Mouse (Mus musculus) liver, adult 10 weeks (tissue): ENCODE data around the gene Nol11. TPM values are rescaled to one million over a fixed set of nuclear protein-coding genes. Genes with fewer than 3 reads are reported as not detected.

ENCODE experiments used
- polyA plus RNA-seq: library from polyadenylated mRNA; stranded (reverse); fragments of 350-450 nt; fragmentation: Illumina TruSeq; extraction: RNeasy Lipid Tissue Mini Kit (QIAGEN cat#74804); gene quantifications from one replicate; pipeline ENCODE4 v1.2.3, GENCODE M21; 2014; ENCODE audit warnings: low read depth, low replicate concordance

Gene Nol11
- polyA plus RNA-seq, result 19.0 TPM

GRCm38 (mm10) chr11:107188565-107189552, at the start of gene Nol11:
TSS of gene Nol11 (minus strand) at chr11:107189381.

GRCm38 (mm10) chr11:107131749-107132421, 57.3 kb downstream of the Nol11 start, which contains the start of gene Bptf:
TSS of gene Bptf (minus strand) at chr11:107132127.

Other genes with a start within 250 kb of the Nol11 start
- gene Kpna2, start 189.8 kb downstream of the Nol11 start, polyA plus RNA-seq, result 60.3 TPM
- gene 1810010H24Rik, start 163.7 kb downstream of the Nol11 start, polyA plus RNA-seq, result 5.7 TPM
- gene Bptf, start 57.3 kb downstream of the Nol11 start, polyA plus RNA-seq, result 12.4 TPM